Mouse (Mus musculus) left cerebral cortex, postnatal 14 days (tissue): ENCODE measurements around the gene Gm11756. TPM values are rescaled to one million over a fixed set of nuclear protein-coding genes. Genes with fewer than 3 reads are reported as not detected.
"Not testable (repeated sequence)": the region's sequence is repeated elsewhere in the genome, so short reads cannot be mapped to it uniquely, and the experiment has no call there.

Experiments used
- DNase-seq, 2 experiments: peaks; one replicate each; pipeline ENCODE4 v3.0.0; 2021 to 2022; ENCODE audit warnings: low spot score in 2 of 2, mixed read lengths in 1 of 2
- intact Hi-C: fragments of 180-260 bp; cut with DNase I; formaldehyde crosslinking; loops from one replicate; pipeline ENCODE4 v1.15.1; 2025
- long read RNA-seq, 2 experiments: library from polyadenylated mRNA; stranded (forward); transcript quantifications; one replicate each; pipeline ENCODE4 v2.0.0; 2021
- total RNA-seq, 2 experiments: library from RNA; stranded (reverse); gene quantifications; 2 replicates each; pipeline ENCODE4 v1.2.3; 2021

Gm11756 gene
- total RNA-seq: not detected
- long read RNA-seq, experiment 1: 0 reads
- long read RNA-seq, experiment 2: 0 reads

DNA sequence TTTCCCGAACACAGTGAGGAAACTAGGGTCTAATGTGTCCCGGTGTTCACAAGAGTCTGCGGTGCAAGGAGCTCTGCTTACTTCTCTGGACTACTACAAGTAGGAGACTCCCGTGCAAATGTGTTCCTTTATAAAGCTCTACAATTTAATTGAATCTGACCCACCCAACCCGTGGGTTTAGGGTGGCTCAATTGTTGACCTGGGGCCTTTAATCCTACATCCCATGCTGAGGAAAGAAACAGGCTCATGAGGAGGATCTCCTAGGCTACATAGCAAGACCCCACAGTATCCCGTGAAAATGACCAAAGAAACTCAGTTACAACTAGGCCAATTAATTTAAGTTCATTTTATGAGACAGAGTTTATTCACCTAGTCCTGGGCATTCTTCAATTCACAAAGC is at the start of gene Gm11756:
Gm11756 (minus strand) TSS at position 101 of the 400 bp plus-strand sequence.
- intact Hi-C loops, DNase-seq: not testable (repeated sequence)

DNA sequence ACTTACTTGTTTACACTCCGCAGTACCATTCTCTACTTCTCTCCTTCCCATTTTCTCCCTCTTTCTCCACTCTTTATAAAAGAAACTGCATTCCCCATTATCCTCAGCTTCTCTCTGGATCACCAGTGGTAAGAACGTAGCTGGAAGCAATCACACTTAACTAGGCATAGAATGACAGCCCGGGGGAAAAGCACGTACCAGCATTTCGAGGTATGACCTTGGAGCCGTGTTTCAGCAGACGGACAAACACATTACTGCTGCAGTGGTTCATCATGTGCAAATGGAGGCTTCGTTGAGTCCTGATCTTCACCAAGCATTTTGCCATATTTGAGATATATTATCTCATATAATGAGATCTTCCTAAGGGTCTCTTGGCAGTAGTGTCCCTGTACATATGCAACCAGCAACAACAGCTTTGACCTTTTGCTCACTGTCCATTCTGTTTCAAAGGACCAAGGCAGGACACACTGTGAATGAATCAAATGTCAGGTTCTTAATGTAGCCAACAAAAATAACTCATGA is 29.9 kb upstream of the Gm11756 start, which contains the start of gene 2310002L09Rik:
2310002L09Rik (minus strand) TSS at position 472 of the 522 bp plus-strand sequence.
- intact Hi-C loops: no loop called here
- DNase-seq: no peak

DNA sequence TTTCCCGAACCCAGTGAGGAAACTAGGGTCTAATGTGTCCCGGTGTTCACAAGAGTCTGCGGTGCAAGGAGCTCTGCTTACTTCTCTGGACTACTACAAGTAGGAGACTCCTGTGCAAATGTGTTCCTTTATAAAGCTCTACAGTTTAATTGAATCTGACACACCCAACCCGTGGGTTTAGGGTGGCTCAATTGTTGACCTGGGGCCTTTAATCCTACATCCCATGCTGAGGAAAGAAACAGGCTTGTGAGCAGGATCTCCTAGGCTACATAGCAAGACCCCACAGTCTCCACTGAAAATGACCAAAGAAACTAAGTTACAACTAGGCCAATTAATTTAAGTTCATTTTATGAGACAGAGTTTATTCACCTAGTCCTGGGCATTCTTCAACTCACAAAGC is 14.7 kb downstream of the Gm11756 start, which contains the start of gene Gm13871:
Gm13871 (minus strand) TSS at position 101 of the 400 bp plus-strand sequence.
- intact Hi-C loops, DNase-seq: not testable (repeated sequence)

DNA sequence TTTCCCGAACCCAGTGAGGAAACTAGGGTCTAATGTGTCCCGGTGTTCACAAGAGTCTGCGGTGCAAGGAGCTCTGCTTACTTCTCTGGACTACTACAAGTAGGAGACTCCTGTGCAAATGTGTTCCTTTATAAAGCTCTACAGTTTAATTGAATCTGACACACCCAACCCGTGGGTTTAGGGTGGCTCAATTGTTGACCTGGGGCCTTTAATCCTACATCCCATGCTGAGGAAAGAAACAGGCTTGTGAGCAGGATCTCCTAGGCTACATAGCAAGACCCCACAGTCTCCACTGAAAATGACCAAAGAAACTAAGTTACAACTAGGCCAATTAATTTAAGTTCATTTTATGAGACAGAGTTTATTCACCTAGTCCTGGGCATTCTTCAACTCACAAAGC is 29.5 kb downstream of the Gm11756 start, which contains the start of gene Gm11757:
Gm11757 (minus strand) TSS at position 101 of the 400 bp plus-strand sequence.
- DNase-seq, intact Hi-C loops: not testable (repeated sequence)

DNA sequence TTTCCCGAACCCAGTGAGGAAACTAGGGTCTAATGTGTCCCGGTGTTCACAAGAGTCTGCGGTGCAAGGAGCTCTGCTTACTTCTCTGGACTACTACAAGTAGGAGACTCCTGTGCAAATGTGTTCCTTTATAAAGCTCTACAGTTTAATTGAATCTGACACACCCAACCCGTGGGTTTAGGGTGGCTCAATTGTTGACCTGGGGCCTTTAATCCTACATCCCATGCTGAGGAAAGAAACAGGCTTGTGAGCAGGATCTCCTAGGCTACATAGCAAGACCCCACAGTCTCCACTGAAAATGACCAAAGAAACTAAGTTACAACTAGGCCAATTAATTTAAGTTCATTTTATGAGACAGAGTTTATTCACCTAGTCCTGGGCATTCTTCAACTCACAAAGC is 44.4 kb downstream of the Gm11756 start, which contains the start of gene Gm11758:
Gm11758 (minus strand) TSS at position 101 of the 400 bp plus-strand sequence.
- intact Hi-C loops, DNase-seq: not testable (repeated sequence)

Other genes with a start within 250 kb of the Gm11756 start
- gene Gm428, start 237.2 kb downstream of the Gm11756 start, total RNA-seq: not detected
- gene Rasef, start 129.8 kb downstream of the Gm11756 start, total RNA-seq: under 1 TPM in 1 of 2 experiments, not detected in 1; 0.13 TPM
- gene Gm11758, start 44.5 kb downstream of the Gm11756 start, total RNA-seq: not detected
- not detected for gene Gm11757, start 29.6 kb downstream of the Gm11756 start, total RNA-seq
- gene Gm13871, start 14.8 kb downstream of the Gm11756 start, total RNA-seq: not detected
- not detected for gene 2310002L09Rik, start 30.1 kb upstream of the Gm11756 start, total RNA-seq
- gene Frmd3, start 92.7 kb upstream of the Gm11756 start, total RNA-seq: 10 to 100 TPM; 12.5 to 14.3 TPM